Mouse (Mus musculus) spleen, adult 2 months (tissue): ENCODE data around the gene Ripply1. TPM values are rescaled to one million over a fixed set of nuclear protein-coding genes. Genes with fewer than 3 reads are reported as not detected.

Experiments
- DNase-seq, 2 experiments: peaks; one replicate each; pipeline versions ENCODE4 v3.0.0 to v3.0.0-alpha.2; 2012 to 2021; ENCODE audit warnings: low spot score in 2 of 2, low read depth in 1 of 2
- H3K27ac ChIP-seq: fragments of 200-500 bp; 2 replicates; pipeline ENCODE4 v1.5.1; 2012; ENCODE audit warnings: low read length, inconsistent platforms; ENCODE audit not compliant: insufficient read depth
- H3K27me3 ChIP-seq: fragments of 200-500 bp; 2 replicates; pipeline ENCODE4 v1.6.1; 2012; ENCODE audit warnings: mild to moderate bottlenecking, moderate library complexity, low read length, inconsistent platforms; ENCODE audit not compliant: control insufficient read depth, insufficient read depth
- H3K36me3 ChIP-seq: fragments of 200-500 bp; 2 replicates; pipeline ENCODE4 v1.6.1; 2012; ENCODE audit warnings: mild to moderate bottlenecking, low read length, inconsistent platforms; ENCODE audit not compliant: control insufficient read depth, insufficient read depth
- H3K4me1 ChIP-seq: fragments of 200-500 bp; 2 replicates; pipeline ENCODE4 v1.6.1; 2011; ENCODE audit warnings: inconsistent platforms; ENCODE audit not compliant: control insufficient read depth, insufficient read depth, insufficient read length
- H3K4me3 ChIP-seq: fragments of 200-500 bp; 2 replicates; pipeline ENCODE4 v1.5.1; 2011; ENCODE audit warnings: mild to moderate bottlenecking, inconsistent platforms; ENCODE audit not compliant: insufficient read depth, insufficient read length; ENCODE audit errors: extremely low read depth
- CTCF ChIP-seq: fragments of 200-500 bp; IDR thresholded peaks from 2 replicates; pipeline ENCODE4 v1.5.1; 2011; ENCODE audit warnings: mild to moderate bottlenecking, inconsistent platforms; ENCODE audit not compliant: insufficient read depth, insufficient read length, insufficient replicate concordance; ENCODE audit errors: extremely low read depth
- POLR2A ChIP-seq: fragments of 200-500 bp; IDR thresholded peaks from 2 replicates; pipeline ENCODE4 v1.6.1; 2011; ENCODE audit warnings: low read depth, low read length, inconsistent platforms
- WGBS: fragments of 180-500 bp; shearing (Covaris S2); methylation state at CpG from one replicate; pipeline ENCODE4 v1.1.7; 2018; 5-methylcytosine and 5-hydroxymethylcytosine counted together
- polyA plus RNA-seq: library from polyadenylated mRNA; depleted of rRNA; stranded (reverse); fragments of >200 nt; gene quantifications from 2 replicates; pipeline ENCODE4 v1.2.3, GENCODE M21; 2012

The Ripply1 gene
- polyA plus RNA-seq, 1 experiment, result not detected

DNA sequence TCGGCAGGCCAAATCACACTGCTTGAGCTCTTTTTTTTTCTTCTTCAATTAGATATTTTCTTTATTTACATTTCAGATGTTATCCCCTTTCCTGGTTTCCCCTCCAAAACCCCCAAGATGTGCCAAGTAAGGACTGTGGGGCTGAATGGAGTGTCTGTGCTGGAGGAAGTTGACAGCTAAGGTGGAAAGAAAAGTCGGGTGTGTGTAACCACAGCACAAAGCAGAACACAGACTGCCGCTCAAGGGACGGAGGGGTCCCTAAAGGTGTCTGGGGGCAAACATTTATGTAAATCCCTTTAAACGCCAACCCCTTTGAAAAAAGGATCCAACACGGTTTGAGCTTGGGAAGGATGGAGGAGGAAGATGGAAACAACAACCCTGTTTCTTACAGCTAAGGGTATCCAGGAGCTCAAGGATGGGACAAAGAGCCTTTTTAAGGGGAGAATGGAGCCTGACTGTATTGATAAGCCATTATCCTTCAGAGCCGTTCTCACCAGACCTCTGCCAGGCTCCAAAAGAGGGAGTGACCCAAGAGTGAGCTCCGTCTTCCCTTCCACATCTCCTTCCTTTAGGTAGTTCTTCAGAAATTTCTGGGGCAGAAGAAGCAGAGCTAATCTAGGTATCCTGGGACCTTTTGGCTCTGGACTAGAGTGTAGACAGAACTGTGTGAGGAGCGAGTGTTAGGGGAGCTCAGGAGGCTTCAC lies 31.3 kb upstream of the Ripply1 start:
- WGBS, result 50% methylated on average over 9 of the region's 9 CpGs
- no peak for DNase-seq
- no peak overlapping the region for H3K4me3 ChIP-seq
- TF ChIP-seq POLR2A (no peak), CTCF (no peak)
- H3K27ac ChIP-seq, result no peak overlapping the region
- no peaks in the 10 kb centered on the region for H3K36me3 ChIP-seq
- H3K4me1 ChIP-seq, result peaks cover 4% of the 10 kb centered on the region; the same call in 1 of the 2 replicates
- no peaks in the 10 kb centered on the region for H3K27me3 ChIP-seq

GRCm38 (mm10) chrX:139812636-139813298 lies 30.6 kb upstream of the Ripply1 start:
- H3K4me1 ChIP-seq, result peaks cover 4% of the 10 kb centered on the region; the same call in 1 of the 2 replicates
- H3K36me3 ChIP-seq, result no peaks in the 10 kb centered on the region
- H3K27ac ChIP-seq, result no peak overlapping the region
- H3K27me3 ChIP-seq, result no peaks in the 10 kb centered on the region
- TF ChIP-seq CTCF, result no peak
- TF ChIP-seq POLR2A, result no peak
- no peak for DNase-seq
- H3K4me3 ChIP-seq, result no peak overlapping the region
- WGBS, result 59% methylated on average over 3 of the region's 3 CpGs

DNA sequence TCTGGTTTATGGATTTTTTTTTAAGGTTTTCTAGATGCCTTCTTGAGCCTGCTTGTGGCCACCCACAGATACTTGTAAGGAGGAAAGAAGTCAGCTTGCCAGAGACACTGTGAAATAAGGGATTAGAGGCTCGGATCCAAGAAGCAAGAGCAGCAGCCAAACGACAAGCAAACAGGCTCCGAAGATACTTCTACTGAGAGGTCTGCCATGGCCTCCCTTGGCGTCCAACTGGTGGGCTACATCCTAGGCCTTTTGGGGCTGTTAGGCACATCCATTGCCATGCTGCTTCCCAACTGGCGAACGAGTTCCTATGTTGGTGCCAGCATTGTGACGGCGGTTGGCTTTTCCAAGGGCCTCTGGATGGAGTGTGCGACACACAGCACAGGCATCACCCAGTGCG lies 26.3 kb upstream of the Ripply1 start:
- DNase-seq, result no peak
- 94% methylated on average over 10 of the region's 10 CpGs for WGBS
- Histone ChIP-seq H3K36me3 (no peaks in the 10 kb centered on the region), H3K27ac (no peak overlapping the region), H3K27me3 (no peaks in the 10 kb centered on the region), H3K4me3 (no peak overlapping the region), H3K4me1 (peaks cover 1% of the 10 kb centered on the region; the same call in 1 of the 2 replicates)
- TF ChIP-seq CTCF, result no peak
- no peak for TF ChIP-seq POLR2A

- 77% methylated on average over 4 of the region's 4 CpGs for WGBS
- TF ChIP-seq POLR2A, result no peak
- no peak for TF ChIP-seq CTCF
Observed at GRCm38 (mm10) chrX:139808085-139808484, 25.9 kb upstream of the Ripply1 start.

GRCm38 (mm10) chrX:139807391-139807790 lies 25.2 kb upstream of the Ripply1 start:
- DNase-seq, result no peak
- WGBS, result 61% methylated on average over 2 of the region's 2 CpGs
- no peak for TF ChIP-seq POLR2A
- TF ChIP-seq CTCF, result no peak

More at GRCm38 (mm10) chrX:139808085-139808484, 25.9 kb upstream of the Ripply1 start:
- H3K36me3 ChIP-seq, result no peaks in the 10 kb centered on the region
- H3K27me3 ChIP-seq, result no peaks in the 10 kb centered on the region
- no peak overlapping the region for H3K4me3 ChIP-seq
- no peaks in the 10 kb centered on the region for H3K4me1 ChIP-seq
- H3K27ac ChIP-seq, result no peak overlapping the region
- DNase-seq, result no peak

GRCm38 (mm10) chrX:139805918-139806317 lies 23.8 kb upstream of the Ripply1 start:
- WGBS, result 91% methylated on average over 4 of the region's 4 CpGs
- Histone ChIP-seq H3K4me1 (no peaks in the 10 kb centered on the region), H3K27ac (no peak overlapping the region), H3K27me3 (no peaks in the 10 kb centered on the region), H3K36me3 (no peaks in the 10 kb centered on the region), H3K4me3 (no peak overlapping the region)
- no peak for TF ChIP-seq POLR2A
- no peak for TF ChIP-seq CTCF
- DNase-seq, result no peak

More at GRCm38 (mm10) chrX:139807391-139807790, 25.2 kb upstream of the Ripply1 start:
- Histone ChIP-seq H3K4me1 (no peaks in the 10 kb centered on the region), H3K36me3 (no peaks in the 10 kb centered on the region), H3K27ac (no peak overlapping the region), H3K4me3 (no peak overlapping the region), H3K27me3 (no peaks in the 10 kb centered on the region)

GRCm38 (mm10) chrX:139803028-139803427 lies 20.9 kb upstream of the Ripply1 start:
- no peak for TF ChIP-seq CTCF
- no peak for TF ChIP-seq POLR2A
- H3K27me3 ChIP-seq, result no peaks in the 10 kb centered on the region
- H3K36me3 ChIP-seq, result no peaks in the 10 kb centered on the region
- no peak overlapping the region for H3K4me3 ChIP-seq
- DNase-seq, result no peak
- H3K27ac ChIP-seq, result no peak overlapping the region
- H3K4me1 ChIP-seq, result no peaks in the 10 kb centered on the region
- WGBS, result 57% methylated on average over 2 of the region's 2 CpGs
